Mouse (Mus musculus) testis, adult 2 months (tissue): ENCODE measurements around the gene Abca2.
A peak's percentile ranks its signal among the peaks of the same experiment; 100 is the strongest.

Experiments used
- CTCF ChIP-seq: fragments of 200-500 bp; IDR thresholded peaks from 2 replicates; pipeline ENCODE4 v1.5.1; 2012; ENCODE audit warnings: low read depth, mild to moderate bottlenecking, inconsistent platforms, low read length, moderate library complexity; ENCODE audit not compliant: control insufficient read depth, insufficient read depth, insufficient replicate concordance
- POLR2A ChIP-seq: fragments of 200-500 bp; IDR thresholded peaks from 2 replicates; pipeline ENCODE4 v1.6.1; 2012; ENCODE audit warnings: low read depth, mild to moderate bottlenecking, inconsistent platforms, low read length, moderate library complexity; ENCODE audit not compliant: control insufficient read depth

DNA sequence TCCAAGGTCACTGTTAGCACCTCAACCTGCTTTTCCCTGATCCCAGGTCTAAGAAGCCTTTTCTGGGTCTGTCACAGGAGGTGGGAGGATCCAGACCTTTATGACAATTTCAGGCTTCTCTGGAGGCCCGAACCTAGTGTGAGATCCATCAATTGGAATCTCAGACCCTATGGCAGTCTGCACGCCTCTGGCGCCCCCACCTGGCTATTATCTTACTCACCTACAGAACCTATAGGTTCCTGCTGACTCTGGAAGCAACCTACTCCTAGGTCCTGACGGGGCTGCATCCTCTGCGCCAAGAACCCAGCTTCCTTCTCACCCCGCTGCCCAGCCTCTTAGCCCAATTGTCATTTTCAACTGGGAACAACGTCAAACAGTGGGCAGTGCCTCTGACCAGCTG is 54.5 kb downstream of the Abca2 start:
- 0 out of 2 replicates have a peak, but pooled peaks have one; percentile 34 for TF ChIP-seq CTCF
- no peak for TF ChIP-seq POLR2A
